Mouse (Mus musculus): Measurements from ENCODE around the gene Myo10. TPM values are rescaled to one million over a fixed set of nuclear protein-coding genes. Genes with fewer than 3 reads are reported as not detected.

Gene Myo10
- polyA plus RNA-seq, 1 experiment from 2014 or later: 7.1 TPM

- 78% methylated on average over 23 of the region's 23 CpGs for whole genome bisulfite sequencing (ENCODE audit: insufficient replicate concordance)
Measured at GRCm38 (mm10) chr15:25779522-25780191, 157.3 kb downstream of the Myo10 start.

GRCm38 (mm10) chr15:25781053-25781452 lies 158.7 kb downstream of the Myo10 start:
- Histone ChIP-seq H3K4me1 (no peaks in the 10 kb centered on the region), H3K27ac (no peak overlapping the region), H3K27me3 (replicated peaks) (no peaks in the 10 kb centered on the region), H3K9me3 (replicated peaks) (no peaks in the 10 kb centered on the region), H3K4me3 (no peak overlapping the region), H3K9ac (no peak overlapping the region), H3K36me3 (peaks cover 70% of the 10 kb centered on the region), H3K4me2 (no peak overlapping the region)
- ATAC-seq: no peak
- 83% methylated on average over 33 of the region's 33 CpGs for WGBS (ENCODE audit: insufficient replicate concordance)

More at GRCm38 (mm10) chr15:25779522-25780191, 157.3 kb downstream of the Myo10 start:
- ATAC-seq: no peak
- no peak overlapping the region for H3K27ac ChIP-seq
- no peaks in the 10 kb centered on the region for H3K9me3 ChIP-seq (replicated peaks)
- no peak overlapping the region for H3K4me3 ChIP-seq
- H3K4me1 ChIP-seq: no peaks in the 10 kb centered on the region
- H3K4me2 ChIP-seq: no peak overlapping the region
- H3K36me3 ChIP-seq: peaks cover 60% of the 10 kb centered on the region
- no peaks in the 10 kb centered on the region for H3K27me3 ChIP-seq (replicated peaks)
- H3K9ac ChIP-seq: no peak overlapping the region

GRCm38 (mm10) chr15:25785456-25786390 lies 163.4 kb downstream of the Myo10 start:
- 87% methylated on average over 35 of the region's 35 CpGs for WGBS (ENCODE audit: insufficient replicate concordance)
- Histone ChIP-seq H3K9me3 (replicated peaks) (no peaks in the 10 kb centered on the region), H3K4me1 (no peaks in the 10 kb centered on the region), H3K27ac (no peak overlapping the region), H3K4me3 (no peak overlapping the region), H3K9ac (no peak overlapping the region), H3K36me3 (peaks cover 61% of the 10 kb centered on the region), H3K27me3 (replicated peaks) (no peaks in the 10 kb centered on the region), H3K4me2 (no peak overlapping the region)
- ATAC-seq: no peak

- Histone ChIP-seq H3K9me3 (replicated peaks) (no peaks in the 10 kb centered on the region), H3K27ac (no peak overlapping the region), H3K27me3 (replicated peaks) (no peaks in the 10 kb centered on the region), H3K36me3 (peaks cover 47% of the 10 kb centered on the region), H3K4me3 (no peak overlapping the region), H3K4me2 (no peak overlapping the region), H3K4me1 (no peaks in the 10 kb centered on the region), H3K9ac (no peak overlapping the region)
- no peak for ATAC-seq
- 80% methylated on average over 9 of the region's 9 CpGs for WGBS (ENCODE audit: insufficient replicate concordance)
Measured at GRCm38 (mm10) chr15:25787406-25787805, 165.1 kb downstream of the Myo10 start.

GRCm38 (mm10) chr15:25787965-25788364 lies 165.6 kb downstream of the Myo10 start:
- H3K4me3 ChIP-seq: no peak overlapping the region
- no peak for ATAC-seq
- H3K36me3 ChIP-seq: peaks cover 47% of the 10 kb centered on the region
- H3K27ac ChIP-seq: no peak overlapping the region
- no peak overlapping the region for H3K9ac ChIP-seq
- no peaks in the 10 kb centered on the region for H3K27me3 ChIP-seq (replicated peaks)
- no peaks in the 10 kb centered on the region for H3K4me1 ChIP-seq
- no peaks in the 10 kb centered on the region for H3K9me3 ChIP-seq (replicated peaks)
- WGBS (ENCODE audit: insufficient replicate concordance): 78% methylated on average over 8 of the region's 8 CpGs
- H3K4me2 ChIP-seq: no peak overlapping the region

GRCm38 (mm10) chr15:25788565-25788964 lies 166.2 kb downstream of the Myo10 start:
- Histone ChIP-seq H3K9me3 (replicated peaks) (no peaks in the 10 kb centered on the region), H3K4me2 (no peak overlapping the region), H3K27me3 (replicated peaks) (no peaks in the 10 kb centered on the region), H3K27ac (no peak overlapping the region), H3K9ac (no peak overlapping the region), H3K36me3 (peaks cover 47% of the 10 kb centered on the region), H3K4me3 (no peak overlapping the region), H3K4me1 (no peaks in the 10 kb centered on the region)
- WGBS (ENCODE audit: insufficient replicate concordance): 78% methylated on average over 7 of the region's 7 CpGs
- no peak for ATAC-seq

GRCm38 (mm10) chr15:25789241-25789640 lies 166.9 kb downstream of the Myo10 start:
- Histone ChIP-seq H3K9me3 (replicated peaks) (no peaks in the 10 kb centered on the region), H3K27me3 (replicated peaks) (no peaks in the 10 kb centered on the region), H3K36me3 (peaks cover 45% of the 10 kb centered on the region), H3K4me1 (no peaks in the 10 kb centered on the region), H3K27ac (no peak overlapping the region), H3K9ac (no peak overlapping the region), H3K4me3 (no peak overlapping the region), H3K4me2 (no peak overlapping the region)
- 79% methylated on average over 10 of the region's 10 CpGs for WGBS (ENCODE audit: insufficient replicate concordance)
- ATAC-seq: no peak

- no peak overlapping the region for H3K9ac ChIP-seq
Measured at GRCm38 (mm10) chr15:25791660-25792353, 169.5 kb downstream of the Myo10 start.

GRCm38 (mm10) chr15:25794123-25794522 lies 171.8 kb downstream of the Myo10 start:
- no peak overlapping the region for H3K27ac ChIP-seq
- H3K4me2 ChIP-seq: no peak overlapping the region
- H3K36me3 ChIP-seq: peaks cover 53% of the 10 kb centered on the region
- no peak overlapping the region for H3K9ac ChIP-seq
- ATAC-seq: no peak
- H3K9me3 ChIP-seq (replicated peaks): no peaks in the 10 kb centered on the region
- WGBS (ENCODE audit: insufficient replicate concordance): 74% methylated on average over 8 of the region's 8 CpGs
- H3K4me1 ChIP-seq: no peaks in the 10 kb centered on the region
- no peak overlapping the region for H3K4me3 ChIP-seq
- no peaks in the 10 kb centered on the region for H3K27me3 ChIP-seq (replicated peaks)

More at GRCm38 (mm10) chr15:25791660-25792353, 169.5 kb downstream of the Myo10 start:
- WGBS (ENCODE audit: insufficient replicate concordance): 69% methylated on average over 8 of the region's 8 CpGs
- H3K27me3 ChIP-seq (replicated peaks): no peaks in the 10 kb centered on the region
- no peaks in the 10 kb centered on the region for H3K4me1 ChIP-seq
- no peaks in the 10 kb centered on the region for H3K9me3 ChIP-seq (replicated peaks)
- H3K4me2 ChIP-seq: no peak overlapping the region
- no peak overlapping the region for H3K4me3 ChIP-seq
- peaks cover 45% of the 10 kb centered on the region for H3K36me3 ChIP-seq
- no peak for ATAC-seq
- no peak overlapping the region for H3K27ac ChIP-seq

- 77% methylated on average over 9 of the region's 9 CpGs for WGBS (ENCODE audit: insufficient replicate concordance)
- Histone ChIP-seq H3K27ac (no peak overlapping the region), H3K9ac (no peak overlapping the region), H3K4me1 (no peaks in the 10 kb centered on the region), H3K27me3 (replicated peaks) (no peaks in the 10 kb centered on the region), H3K4me3 (no peak overlapping the region), H3K9me3 (replicated peaks) (no peaks in the 10 kb centered on the region), H3K36me3 (peaks cover 57% of the 10 kb centered on the region), H3K4me2 (no peak overlapping the region)
- ATAC-seq: no peak
Measured at GRCm38 (mm10) chr15:25795496-25795895, 173.2 kb downstream of the Myo10 start.

GRCm38 (mm10) chr15:25796353-25796752 lies 174.0 kb downstream of the Myo10 start:
- H3K4me3 ChIP-seq: no peak overlapping the region

GRCm38 (mm10) chr15:25797179-25797578 lies 174.9 kb downstream of the Myo10 start:
- Histone ChIP-seq H3K27ac (no peak overlapping the region), H3K27me3 (replicated peaks) (no peaks in the 10 kb centered on the region), H3K9me3 (replicated peaks) (no peaks in the 10 kb centered on the region), H3K4me2 (no peak overlapping the region), H3K4me1 (no peaks in the 10 kb centered on the region), H3K4me3 (no peak overlapping the region), H3K9ac (no peak overlapping the region), H3K36me3 (peaks cover 64% of the 10 kb centered on the region)
- 70% methylated on average over 8 of the region's 8 CpGs for WGBS (ENCODE audit: insufficient replicate concordance)
- no peak for ATAC-seq

More at GRCm38 (mm10) chr15:25796353-25796752, 174.0 kb downstream of the Myo10 start:
- H3K9ac ChIP-seq: no peak overlapping the region
- H3K36me3 ChIP-seq: peaks cover 62% of the 10 kb centered on the region
- H3K27ac ChIP-seq: no peak overlapping the region
- H3K9me3 ChIP-seq (replicated peaks): no peaks in the 10 kb centered on the region
- no peak overlapping the region for H3K4me2 ChIP-seq
- 39% methylated on average over 3 of the region's 3 CpGs for WGBS (ENCODE audit: insufficient replicate concordance)
- H3K27me3 ChIP-seq (replicated peaks): no peaks in the 10 kb centered on the region
- no peak for ATAC-seq
- H3K4me1 ChIP-seq: no peaks in the 10 kb centered on the region
